Mouse (Mus musculus): ENCODE data around the gene Pak6.

GRCm38 (mm10) chr2:118646665-118647064 is 16.4 kb upstream of the Pak6 start:
- TF ChIP-seq CTCF (IDR thresholded peaks at IDR 0.05; ENCODE audit: low read depth) (no peak), EP300 (IDR thresholded peaks at IDR 0.05; ENCODE audit: low read depth) (no peak)
